Mouse (Mus musculus) lung, postnatal 0 days (tissue): ENCODE results near the gene Bbs5. TPM values are rescaled to one million over a fixed set of nuclear protein-coding genes. Genes with fewer than 3 reads are reported as not detected.

ENCODE experiments used
- ATAC-seq: fragments of 200-750 bp; cut with Nextera tagmentation; 2 replicates; pipeline ENCODE4 v1.8.0; 2017; ENCODE audit warnings: moderate library complexity
- DNase-seq: peaks from one replicate; pipeline ENCODE4 v3.0.0-alpha.2; 2016; ENCODE audit warnings: low spot score
- H3K27ac ChIP-seq: fragments of 300-500 bp; sonication (generic); 2 replicates; pipeline ENCODE4 v1.5.1; 2014; ENCODE audit warnings: antibody characterized with exemption, mild to moderate bottlenecking, low read length, mixed read lengths
- H3K27me3 ChIP-seq: fragments of 300-500 bp; sonication (generic); replicated peaks from 2 replicates; pipeline ENCODE4 v1.6.1; 2014; ENCODE audit warnings: low read length, mixed read lengths; ENCODE audit not compliant: insufficient read depth
- H3K36me3 ChIP-seq: fragments of 300-500 bp; sonication (generic); 2 replicates; pipeline ENCODE4 v1.6.1; 2014; ENCODE audit warnings: low read length, mixed read lengths; ENCODE audit not compliant: insufficient read depth
- H3K4me1 ChIP-seq: fragments of 300-500 bp; sonication (generic); 2 replicates; pipeline ENCODE4 v1.6.1; 2014; ENCODE audit warnings: antibody characterized with exemption, low read depth, low read length, mixed read lengths; ENCODE audit not compliant: insufficient read depth
- H3K4me2 ChIP-seq: fragments of 300-500 bp; sonication (generic); replicated peaks from 2 replicates; pipeline ENCODE4 v1.6.1; 2014; ENCODE audit warnings: low read depth, mild to moderate bottlenecking, low read length, moderate library complexity, mixed read lengths
- H3K4me3 ChIP-seq: fragments of 300-500 bp; sonication (generic); 2 replicates; pipeline ENCODE4 v1.5.1; 2014; ENCODE audit warnings: low read depth, low read length
- H3K9ac ChIP-seq: fragments of 300-500 bp; sonication (generic); replicated peaks from 2 replicates; pipeline ENCODE4 v1.6.1; 2014; ENCODE audit warnings: low read depth, mild to moderate bottlenecking
- H3K9me3 ChIP-seq: fragments of 300-500 bp; sonication (generic); 2 replicates; pipeline ENCODE4 v1.6.1; 2016; ENCODE audit warnings: low read length, mixed read lengths
- CTCF ChIP-seq: IDR thresholded peaks from 2 replicates; pipeline ENCODE4 v1.5.1; 2016; ENCODE audit warnings: antibody characterized with exemption, mild to moderate bottlenecking
- EP300 ChIP-seq: IDR thresholded peaks from 2 replicates; pipeline ENCODE4 v1.6.1; 2016; ENCODE audit warnings: antibody characterized with exemption, mild to moderate bottlenecking, control low read depth
- WGBS: fragments of 180-500 bp; shearing (Covaris S2); extraction: QIAGEN DNeasy Blood & Tissue Kit; methylation state at CpG from one replicate; pipeline ENCODE4 v1.1.7; 2014; 5-methylcytosine and 5-hydroxymethylcytosine counted together
- polyA plus RNA-seq: library from polyadenylated mRNA; unstranded; fragments of >200 nt; fragmentation: Nextera tagmentation; extraction: Ambion mirVana; gene quantifications from 2 replicates; pipeline ENCODE4 v1.2.1, GENCODE M21; 2015

Bbs5 gene
- polyA plus RNA-seq, 1 experiment from 2014 or later, result 13.9 TPM

DNA sequence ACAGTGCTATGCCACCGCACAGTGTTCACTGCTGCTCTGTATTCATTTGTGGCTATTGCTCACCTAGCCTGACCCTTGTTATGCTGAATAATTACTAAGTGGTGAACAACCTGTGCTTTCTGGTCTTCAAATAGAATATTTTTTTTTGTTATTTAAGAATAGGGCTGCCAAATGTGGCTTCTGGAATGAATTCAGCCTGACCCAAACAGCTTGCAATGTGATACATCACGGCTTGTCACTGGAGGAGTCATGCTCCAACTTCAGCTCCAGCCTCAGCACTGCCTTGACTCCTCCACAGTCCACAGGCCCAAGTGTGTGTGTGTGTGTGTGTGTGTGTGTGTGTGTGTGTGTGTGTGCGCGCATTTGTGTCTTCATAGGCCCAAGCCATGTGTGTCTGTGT is 12.4 kb downstream of the Bbs5 start:
- Histone ChIP-seq H3K36me3 (no peaks in the 10 kb centered on the region), H3K4me1 (no peaks in the 10 kb centered on the region), H3K4me2 (no peak overlapping the region), H3K27ac (no peak overlapping the region), H3K9me3 (no peaks in the 10 kb centered on the region), H3K9ac (no peak overlapping the region), H3K4me3 (no peak overlapping the region), H3K27me3 (no peaks in the 10 kb centered on the region)
- 94% methylated on average over 4 of the region's 4 CpGs for WGBS
- DNase-seq (no peak), ATAC-seq (no peak)
- TF ChIP-seq EP300 (no peak), CTCF (no peak)

DNA sequence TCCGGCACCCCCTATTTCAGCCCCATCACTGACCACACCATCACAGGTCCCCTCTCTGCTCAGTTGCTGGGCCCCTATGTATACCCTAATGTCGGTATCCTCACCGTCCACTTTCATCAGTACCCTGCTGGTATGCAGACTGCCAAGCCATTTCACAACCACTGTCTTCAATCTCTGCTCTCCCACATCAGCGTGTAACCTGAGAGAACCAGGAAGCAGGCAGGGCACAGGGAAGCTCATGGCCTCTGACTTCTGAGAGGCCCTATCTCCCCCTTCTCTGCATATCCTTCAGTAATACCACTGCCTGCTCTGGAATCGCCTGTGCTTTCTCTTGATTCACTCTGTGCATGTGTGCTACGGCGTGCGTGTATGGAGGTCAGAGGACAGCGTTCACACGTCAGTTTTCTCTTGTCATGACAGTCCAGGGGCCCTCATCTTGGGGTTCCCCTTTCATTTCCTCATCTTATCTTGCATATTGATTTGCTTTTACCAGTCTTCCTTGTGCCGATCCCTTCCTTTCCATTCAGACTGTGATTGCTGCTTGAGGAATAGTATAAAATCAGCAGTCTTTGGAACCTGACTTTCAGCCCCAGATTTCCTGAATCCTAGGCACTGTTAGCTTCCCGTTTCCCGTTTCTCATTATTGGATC is 17.0 kb downstream of the Bbs5 start:
- Histone ChIP-seq H3K36me3 (no peaks in the 10 kb centered on the region), H3K27me3 (no peaks in the 10 kb centered on the region), H3K27ac (no peak overlapping the region), H3K9me3 (no peaks in the 10 kb centered on the region), H3K9ac (no peak overlapping the region), H3K4me3 (no peak overlapping the region), H3K4me2 (no peak overlapping the region), H3K4me1 (no peaks in the 10 kb centered on the region)
- 67% methylated on average over 13 of the region's 13 CpGs for WGBS
- ATAC-seq (no peak), DNase-seq (no peak)
- TF ChIP-seq EP300, result no peak
- TF ChIP-seq CTCF, result no peak

- H3K9me3 ChIP-seq, result no peaks in the 10 kb centered on the region
- no peak for ATAC-seq
- WGBS, result 92% methylated on average over 4 of the region's 4 CpGs
Observed at GRCm38 (mm10) chr2:69667656-69668055, 20.7 kb downstream of the Bbs5 start.

GRCm38 (mm10) chr2:69668414-69668813 is 21.4 kb downstream of the Bbs5 start:
- Histone ChIP-seq H3K27ac (no peak overlapping the region), H3K4me2 (no peak overlapping the region), H3K27me3 (no peaks in the 10 kb centered on the region), H3K9ac (no peak overlapping the region), H3K4me1 (peaks cover under 1% of the 10 kb centered on the region; the same call in 1 of the 2 replicates), H3K4me3 (no peak overlapping the region), H3K36me3 (no peaks in the 10 kb centered on the region), H3K9me3 (no peaks in the 10 kb centered on the region)
- TF ChIP-seq CTCF (no peak), EP300 (no peak)
- no peak for ATAC-seq
- DNase-seq, result no peak
- 70% methylated on average over 6 of the region's 6 CpGs for WGBS

More at GRCm38 (mm10) chr2:69667656-69668055, 20.7 kb downstream of the Bbs5 start:
- no peaks in the 10 kb centered on the region for H3K4me1 ChIP-seq
- TF ChIP-seq EP300 (no peak), CTCF (no peak)
- DNase-seq, result no peak
- H3K4me2 ChIP-seq, result no peak overlapping the region
- no peak overlapping the region for H3K9ac ChIP-seq
- no peaks in the 10 kb centered on the region for H3K27me3 ChIP-seq
- H3K4me3 ChIP-seq, result no peak overlapping the region
- H3K36me3 ChIP-seq, result no peaks in the 10 kb centered on the region
- no peak overlapping the region for H3K27ac ChIP-seq

GRCm38 (mm10) chr2:69669853-69670252 is 22.9 kb downstream of the Bbs5 start, which contains the start of gene Klhl41:
Klhl41 (plus strand) TSS chr2:69670120.
- H3K36me3 ChIP-seq, result no peaks in the 10 kb centered on the region
- no peak within 1 kb of the TSS for H3K4me2 ChIP-seq
- H3K4me1 ChIP-seq, result peaks cover 4% of the 10 kb centered on the region; the same call in 1 of the 2 replicates
- H3K9ac ChIP-seq, result no peak within 1 kb of the TSS
- no peaks in the 10 kb centered on the region for H3K9me3 ChIP-seq
- no peak within 1 kb of the TSS for H3K4me3 ChIP-seq
- TF ChIP-seq EP300, result no peak
- no peak for TF ChIP-seq CTCF
- H3K27ac ChIP-seq, result no peak within 1 kb of the TSS
- H3K27me3 ChIP-seq, result no peaks in the 10 kb centered on the region
- DNase-seq (no peak), ATAC-seq (no peak)
- 83% methylated on average over 9 of the region's 9 CpGs for WGBS

DNA sequence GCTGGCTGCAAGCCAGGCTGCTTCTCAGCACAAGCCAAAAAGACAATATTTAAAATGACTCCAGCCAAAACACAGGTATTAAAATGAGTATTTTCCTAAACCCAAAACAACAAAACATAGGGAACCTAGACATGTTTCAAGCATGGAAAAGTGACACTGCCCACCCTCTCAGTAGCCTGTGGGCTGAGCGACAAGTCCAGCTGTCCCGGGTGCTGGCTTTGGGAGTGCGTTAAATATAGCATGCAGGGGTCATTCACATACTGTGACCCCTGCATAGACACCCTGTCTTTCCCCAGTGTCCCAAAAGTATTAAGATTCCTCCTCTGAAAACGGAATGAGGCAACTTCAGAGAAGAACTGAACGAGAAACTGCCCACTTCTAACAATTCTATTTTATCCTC is 26.8 kb downstream of the Bbs5 start:
- Histone ChIP-seq H3K4me2 (no peak overlapping the region), H3K4me1 (peaks cover 4% of the 10 kb centered on the region; the same call in 1 of the 2 replicates), H3K4me3 (no peak overlapping the region), H3K27ac (no peak overlapping the region), H3K9me3 (no peaks in the 10 kb centered on the region), H3K9ac (no peak overlapping the region), H3K36me3 (no peaks in the 10 kb centered on the region), H3K27me3 (no peaks in the 10 kb centered on the region)
- ATAC-seq (no peak), DNase-seq (no peak)
- TF ChIP-seq CTCF, result no peak
- no peak for TF ChIP-seq EP300
- WGBS, result 57% methylated on average over 5 of the region's 5 CpGs

DNA sequence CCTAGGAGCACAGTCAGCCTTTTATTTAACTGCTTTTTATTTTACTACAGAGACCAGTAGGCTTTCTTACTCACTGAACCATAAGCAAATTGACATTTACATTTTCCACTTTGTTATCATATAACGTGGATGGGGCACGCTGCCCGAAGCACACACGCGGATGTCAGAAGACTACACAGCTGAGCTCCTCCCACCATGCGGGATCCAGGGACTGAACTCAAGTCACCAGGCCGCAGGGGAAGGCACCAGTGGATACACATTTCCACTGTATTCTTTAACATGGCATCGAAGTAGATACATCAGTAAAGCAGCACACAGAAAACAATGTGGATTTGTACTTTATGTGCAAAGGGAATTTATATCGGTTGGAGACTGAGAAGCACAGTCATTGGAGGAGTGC is 28.3 kb downstream of the Bbs5 start:
- no peaks in the 10 kb centered on the region for H3K27me3 ChIP-seq
- no peak for DNase-seq
- ATAC-seq, result no peak
- no peak overlapping the region for H3K27ac ChIP-seq
- no peak overlapping the region for H3K4me2 ChIP-seq
- WGBS, result 89% methylated on average over 9 of the region's 9 CpGs
- H3K4me1 ChIP-seq, result peaks cover 4% of the 10 kb centered on the region; the same call in 1 of the 2 replicates
- TF ChIP-seq CTCF, result no peak
- no peak for TF ChIP-seq EP300
- no peaks in the 10 kb centered on the region for H3K9me3 ChIP-seq
- H3K36me3 ChIP-seq, result no peaks in the 10 kb centered on the region
- H3K4me3 ChIP-seq, result no peak overlapping the region
- H3K9ac ChIP-seq, result no peak overlapping the region
